17 mouse cellular contexts compared by ENCODE assay signal in the genomic region with DNA sequence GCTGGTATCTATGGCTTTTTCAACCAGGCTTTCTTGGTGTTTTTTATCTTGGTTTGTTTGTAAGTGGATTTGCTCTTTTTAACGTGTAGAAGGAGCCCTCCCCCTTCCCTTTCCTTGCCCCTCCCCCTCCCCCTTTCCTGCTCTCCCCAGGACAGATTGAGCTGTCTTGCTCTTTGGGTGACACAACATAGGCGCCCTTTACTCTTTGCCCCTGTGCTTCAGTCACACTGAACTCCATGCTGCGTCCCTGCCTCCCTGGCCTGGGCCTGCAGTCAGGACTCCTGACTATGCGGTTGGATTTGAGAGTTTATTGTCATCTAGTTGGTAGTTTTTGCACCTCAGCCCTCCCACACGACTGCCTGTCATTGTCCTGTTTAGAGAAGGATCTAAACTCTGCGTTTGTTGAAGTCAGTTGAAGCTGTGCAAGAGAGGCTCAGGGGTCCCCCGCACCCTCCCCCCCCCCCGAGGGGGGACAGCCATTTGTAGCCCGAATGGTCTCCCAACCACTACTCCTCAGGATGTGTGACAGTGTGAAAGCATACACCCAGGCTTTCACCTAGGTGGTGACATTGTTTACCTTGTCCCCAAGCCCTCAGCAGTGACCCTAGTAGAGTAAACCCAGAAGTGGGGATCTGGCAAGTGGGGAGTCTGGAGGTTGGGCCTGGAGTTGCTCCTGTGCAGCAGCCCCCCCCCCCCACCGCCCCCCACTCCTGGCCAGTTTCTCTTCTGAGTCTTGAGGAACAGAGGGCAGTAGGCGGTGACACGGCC.
DNase-seq lines count a peak whose midpoint lies in the region; ATAC-seq lines count a peak whose summit lies in the region.
"Had no signal": no experiment of that assay in that cellular context is flagged by ENCODE, and none has a peak within 500 bp of the region (broad histone marks: within the 10 kb centered on the region; RNA-seq: fewer than 3 reads in every experiment).

No protein-coding gene starts in this region.

- no peak overlapping the region for H3K4me2 ChIP-seq in kidney, embryonic 15.5 days
- no peak overlapping the region for H3K4me2 ChIP-seq in intestine, embryonic 15.5 days (replicated peaks)
- H3K4me2 ChIP-seq in liver, embryonic 15.5 days = no peak overlapping the region; the same call in 1 of the 2 replicates
- H3K4me2 ChIP-seq: heart, embryonic 15.5 days; neural tube, embryonic 13.5 days had no signal

- H3K36me3 ChIP-seq in kidney, embryonic 15.5 days = 0 out of 2 replicates have a peak, but pooled peaks cover 11% of the 10 kb centered on the region
- H3K36me3 ChIP-seq in intestine, embryonic 15.5 days = no peaks in the 10 kb centered on the region
- H3K36me3 ChIP-seq in liver, embryonic 15.5 days (replicated peaks) = no peaks in the 10 kb centered on the region

- no peak overlapping the region for H3K9ac ChIP-seq in kidney, embryonic 15.5 days
- no peak overlapping the region for H3K9ac ChIP-seq in intestine, embryonic 15.5 days
- no peak overlapping the region for H3K9ac ChIP-seq in liver, embryonic 15.5 days
- H3K9ac ChIP-seq: heart, embryonic 15.5 days; neural tube, embryonic 13.5 days had no signal

- no peaks in the 10 kb centered on the region for H3K27me3 ChIP-seq in kidney, embryonic 15.5 days
- no peaks in the 10 kb centered on the region for H3K27me3 ChIP-seq in intestine, embryonic 15.5 days (replicated peaks)
- no peaks in the 10 kb centered on the region for H3K27me3 ChIP-seq in liver, embryonic 15.5 days
- H3K27me3 ChIP-seq: heart, embryonic 15.5 days; neural tube, embryonic 13.5 days had no signal

- H3K9me3 ChIP-seq in kidney, embryonic 15.5 days (replicated peaks) = no peaks in the 10 kb centered on the region
- H3K9me3 ChIP-seq in intestine, embryonic 15.5 days = no peaks in the 10 kb centered on the region
- H3K9me3 ChIP-seq in liver, embryonic 15.5 days (replicated peaks) = no peaks in the 10 kb centered on the region
- H3K9me3 ChIP-seq: heart, embryonic 15.5 days; midbrain, embryonic 10.5 days; neural tube, embryonic 13.5 days had no signal

- no peak; the same call in 1 of the 2 replicates for ATAC-seq in kidney, embryonic 15.5 days (replicated peaks; ENCODE audit: low FRiP score)
- ATAC-seq in intestine, embryonic 15.5 days = peak; percentile 67
- ATAC-seq in liver, embryonic 15.5 days (ENCODE audit: insufficient read depth) = peak; percentile 70
- no peak for ATAC-seq in megakaryocyte, adult 5-6 weeks (ENCODE audit: poor library complexity, severe bottlenecking)
- ATAC-seq: forebrain, embryonic 16.5 days had no signal

- H3K27ac ChIP-seq in kidney, embryonic 15.5 days = no peak overlapping the region
- no peak overlapping the region for H3K27ac ChIP-seq in intestine, embryonic 15.5 days
- H3K27ac ChIP-seq in liver, embryonic 15.5 days (replicated peaks) = no peak overlapping the region
- H3K27ac ChIP-seq: heart, embryonic 15.5 days; left cerebral cortex, adult 2 months; midbrain, embryonic 10.5 days; neural tube, embryonic 13.5 days had no signal

- DNase-seq in kidney, adult 8-10 months = peak; percentile 22 to 31
- peak; percentile 58 for DNase-seq in kidney, adult 9 months
- no peak for DNase-seq in adrenal gland, adult 8-10 months
- no peak for DNase-seq in right cerebral cortex, postnatal 10 days (ENCODE audit: low spot score in 2 of 2)
- DNase-seq: cerebellum, postnatal 25 days; heart, adult 11 months; right cerebral cortex, postnatal 25 days; thymus, postnatal 36 days had no signal

- WGBS in kidney, embryonic 15.5 days = 35% methylated on average over 12 of the region's 12 CpGs
- 25% methylated on average over 12 of the region's 12 CpGs for WGBS in intestine, embryonic 15.5 days
- 35% methylated on average over 12 of the region's 12 CpGs for WGBS in liver, embryonic 15.5 days (ENCODE audit: insufficient replicate concordance)

- peaks cover 12% of the 10 kb centered on the region for H3K4me1 ChIP-seq in kidney, embryonic 15.5 days
- H3K4me1 ChIP-seq in intestine, embryonic 15.5 days (replicated peaks) = peaks cover 8% of the 10 kb centered on the region; the same call in 1 of the 2 replicates
- no peaks in the 10 kb centered on the region for H3K4me1 ChIP-seq in liver, embryonic 15.5 days (replicated peaks)
- H3K4me1 ChIP-seq: midbrain, embryonic 10.5 days had no signal

- H3K4me3 ChIP-seq in kidney, embryonic 15.5 days (replicated peaks) = no peak overlapping the region
- H3K4me3 ChIP-seq in intestine, embryonic 15.5 days (replicated peaks) = no peak overlapping the region
- no peak overlapping the region for H3K4me3 ChIP-seq in liver, embryonic 15.5 days (replicated peaks)
- H3K4me3 ChIP-seq: heart, embryonic 15.5 days; left cerebral cortex, adult 2 months; midbrain, embryonic 10.5 days; neural tube, embryonic 13.5 days had no signal

Comparison
In these comparisons a context has a peak if more than half of its experiments do, and no peak if none do; other contexts are left out.
1. DNase-seq: peak in kidney, adult 8-10 months (2 of 2) and kidney, adult 9 months (single experiment); none in adrenal gland, adult 8-10 months (single experiment) and right cerebral cortex, postnatal 10 days (0 of 2).
2. ATAC-seq: peak in intestine, embryonic 15.5 days (single experiment) and liver, embryonic 15.5 days (single experiment); none in kidney, embryonic 15.5 days (single experiment) and megakaryocyte, adult 5-6 weeks (single experiment).